Mouse (Mus musculus): ENCODE data around the gene Cyth2.

- no peak for TF ChIP-seq CTCF (IDR thresholded peaks at IDR 0.05; ENCODE audit: low read depth)
- TF ChIP-seq EP300 (optimal IDR thresholded peaks at IDR 0.05), result no peak
These were observed 12.2 kb upstream of the Cyth2 start for GRCm38 (mm10) chr7:45826631-45827030.
